Mouse (Mus musculus) layer of hippocampus, postnatal 10 days (tissue): Measurements from ENCODE around the gene Ttl. TPM values are rescaled to one million over a fixed set of nuclear protein-coding genes. Genes with fewer than 3 reads are reported as not detected.

ENCODE experiments used
- total RNA-seq, 2 experiments: library from RNA; stranded (reverse); gene quantifications; 2 replicates each; pipeline ENCODE4 v1.2.3; 2021

Ttl gene
- total RNA-seq, 2 experiments from 2014 or later, result 61.4 to 62.4 TPM

Other genes with a start within 250 kb of the Ttl start
- gene Tmem87b, start 247.8 kb upstream of the Ttl start, total RNA-seq, result 10 to 100 TPM; 36.4 to 40.4 TPM
- gene Fbln7, start 203.0 kb upstream of the Ttl start, total RNA-seq, result 1 to 10 TPM; 2.3 TPM
- 1 to 10 TPM; 6.7 to 7.2 TPM for gene Zc3h8, start 121.9 kb upstream of the Ttl start, total RNA-seq
- 10 to 100 TPM; 13.0 to 13.2 TPM for gene Zc3h6, start 98.5 kb upstream of the Ttl start, total RNA-seq
- 10 to 100 TPM; 10.8 to 11.6 TPM for gene Gm10762, start 98.2 kb upstream of the Ttl start, total RNA-seq
- gene Vinac1, start 17.8 kb upstream of the Ttl start, total RNA-seq, result under 1 TPM; 0.18 to 0.27 TPM
- 10 to 100 TPM; 17.5 to 19.5 TPM for gene Polr1b, start 35.1 kb downstream of the Ttl start, total RNA-seq
- gene Chchd5, start 63.8 kb downstream of the Ttl start, total RNA-seq, result 10 to 100 TPM; 11.4 to 11.6 TPM
- 100 to 1,000 TPM in 1 of 2 experiments, 10 to 100 TPM in 1; 97.4 to 124 TPM for gene Slc20a1, start 132.8 kb downstream of the Ttl start, total RNA-seq
- 1 to 10 TPM; 3.3 to 4.1 TPM for gene Ckap2l, start 231.3 kb downstream of the Ttl start, total RNA-seq
- gene Il1a, start 244.0 kb downstream of the Ttl start, total RNA-seq, result under 1 TPM in 1 of 2 experiments, not detected in 1; 0.56 TPM